Mouse (Mus musculus) small intestine, adult 2 months (tissue): ENCODE results near the gene Tgtp2.
"Not testable (repeated sequence)": the region's sequence is repeated elsewhere in the genome, so short reads cannot be mapped to it uniquely, and the experiment has no call there.

ENCODE experiments used
- CTCF ChIP-seq: fragments of 200-500 bp; IDR thresholded peaks from 2 replicates; pipeline ENCODE4 v1.5.1; 2012; ENCODE audit warnings: low read depth, mild to moderate bottlenecking, control low read depth, inconsistent platforms, low read length, moderate library complexity, mixed read lengths; ENCODE audit not compliant: insufficient replicate concordance, insufficient read length; ENCODE audit errors: extremely low read depth
- POLR2A ChIP-seq: fragments of 200-500 bp; IDR thresholded peaks from 2 replicates; pipeline ENCODE4 v1.6.1; 2012; ENCODE audit warnings: low read depth, mild to moderate bottlenecking, control low read depth, inconsistent platforms, low read length, moderate library complexity

DNA sequence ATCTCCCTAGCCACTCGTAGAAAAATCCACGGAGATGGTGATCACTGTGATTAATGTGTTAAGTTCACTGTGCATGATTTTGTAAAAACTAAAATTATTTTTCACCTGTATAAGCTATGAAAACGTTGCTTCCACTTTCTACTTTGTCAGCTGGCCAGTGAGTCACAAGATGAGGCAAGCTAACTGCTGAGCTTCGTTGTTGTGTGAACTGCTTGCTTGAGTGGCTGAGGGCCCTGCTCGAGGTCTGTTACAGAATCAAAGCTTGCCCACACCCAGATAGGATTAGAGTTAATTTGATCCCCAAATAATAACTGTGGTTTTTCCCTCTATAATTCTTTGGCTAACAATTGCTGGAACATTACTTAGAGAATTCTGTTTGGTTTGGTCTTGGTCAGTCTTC lies 12.1 kb downstream of the Tgtp2 start:
- TF ChIP-seq CTCF, POLR2A: not testable (repeated sequence)
